Mouse (Mus musculus) frontal cortex, postnatal 10 days (tissue): ENCODE measurements around the gene Myb.

Source experiments
- DNase-seq, 2 experiments: peaks; one replicate each; pipeline ENCODE4 v3.0.0; 2022; ENCODE audit warnings: low spot score in 2 of 2, mixed read lengths in 1 of 2

The Myb gene

GRCm38 (mm10) chr10:21128086-21128611 is 32.6 kb downstream of the Myb start:
- DNase-seq: no peak

- no peak for DNase-seq
Measured at GRCm38 (mm10) chr10:21118341-21118740, 42.4 kb downstream of the Myb start.

GRCm38 (mm10) chr10:21114459-21114858 is 46.3 kb downstream of the Myb start:
- DNase-seq: no peak

- no peak for DNase-seq
Measured at GRCm38 (mm10) chr10:21112689-21113088, 48.1 kb downstream of the Myb start.

- DNase-seq: no peak
Measured at GRCm38 (mm10) chr10:21109337-21110056, 51.3 kb downstream of the Myb start.

GRCm38 (mm10) chr10:21108796-21109195 is 52.0 kb downstream of the Myb start:
- no peak for DNase-seq

- no peak for DNase-seq
Measured at GRCm38 (mm10) chr10:21108182-21108581, 52.6 kb downstream of the Myb start.

GRCm38 (mm10) chr10:21105206-21105605 is 55.6 kb downstream of the Myb start:
- no peak for DNase-seq

GRCm38 (mm10) chr10:21102689-21103088 is 58.1 kb downstream of the Myb start:
- no peak for DNase-seq

- no peak for DNase-seq
Measured at GRCm38 (mm10) chr10:21101948-21102347, 58.8 kb downstream of the Myb start.

- no peak for DNase-seq
Measured at GRCm38 (mm10) chr10:21100646-21101249, 60.0 kb downstream of the Myb start.

- DNase-seq: no peak
Measured at GRCm38 (mm10) chr10:21099515-21099914, 61.3 kb downstream of the Myb start.

GRCm38 (mm10) chr10:21095541-21095940 is 65.2 kb downstream of the Myb start:
- no peak for DNase-seq

GRCm38 (mm10) chr10:21094896-21095295 is 65.9 kb downstream of the Myb start:
- no peak for DNase-seq

- DNase-seq: no peak
Measured at GRCm38 (mm10) chr10:21093301-21093700, 67.5 kb downstream of the Myb start.

- DNase-seq: no peak
Measured at GRCm38 (mm10) chr10:21092501-21093270, 68.1 kb downstream of the Myb start.

- DNase-seq: no peak
Measured at GRCm38 (mm10) chr10:21090922-21091700, 69.7 kb downstream of the Myb start.

- no peak for DNase-seq
Measured at GRCm38 (mm10) chr10:21089541-21089940, 71.2 kb downstream of the Myb start.

GRCm38 (mm10) chr10:21087614-21088232 is 73.1 kb downstream of the Myb start:
- DNase-seq: no peak

GRCm38 (mm10) chr10:21085044-21085443 is 75.7 kb downstream of the Myb start:
- no peak for DNase-seq

GRCm38 (mm10) chr10:21083391-21083918 is 77.3 kb downstream of the Myb start:
- DNase-seq: no peak
